Mouse (Mus musculus): ENCODE results near the gene Plekhh3.

Gene Plekhh3

DNA sequence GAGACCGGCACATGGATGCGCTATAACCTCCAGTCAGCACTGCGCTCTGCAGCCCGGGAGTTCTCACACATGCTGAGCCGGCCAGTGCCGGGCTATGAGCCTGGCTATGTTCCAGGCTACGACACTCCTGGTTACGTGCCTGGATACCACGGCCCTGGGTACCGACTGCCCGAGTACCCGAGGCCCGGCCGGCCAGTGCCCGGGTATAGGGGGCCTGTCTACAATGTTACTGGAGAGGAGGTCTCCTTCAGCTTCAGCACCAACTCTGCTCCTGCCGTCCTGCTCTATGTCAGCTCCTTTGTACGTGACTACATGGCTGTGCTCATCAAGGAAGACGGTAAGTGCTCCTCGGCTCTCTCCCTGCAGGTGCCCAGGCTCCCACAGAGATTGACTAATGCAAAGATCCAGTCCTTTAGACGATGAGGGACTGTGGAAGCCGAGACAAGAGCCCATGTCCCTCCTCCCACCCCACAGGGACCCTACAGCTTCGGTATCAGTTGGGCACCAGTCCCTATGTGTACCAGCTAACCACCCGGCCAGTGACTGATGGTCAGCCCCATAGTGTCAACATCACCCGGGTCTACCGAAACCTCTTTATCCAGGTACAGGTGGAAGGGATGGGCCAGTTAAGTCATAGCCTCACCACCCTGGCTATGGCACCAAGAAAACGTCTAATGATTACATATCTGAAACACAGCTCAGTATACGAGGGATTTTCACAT, 15.5 kb upstream of the Plekhh3 start:
- no peak for DNase-seq (ENCODE audit: low spot score in 2 of 2)

DNA sequence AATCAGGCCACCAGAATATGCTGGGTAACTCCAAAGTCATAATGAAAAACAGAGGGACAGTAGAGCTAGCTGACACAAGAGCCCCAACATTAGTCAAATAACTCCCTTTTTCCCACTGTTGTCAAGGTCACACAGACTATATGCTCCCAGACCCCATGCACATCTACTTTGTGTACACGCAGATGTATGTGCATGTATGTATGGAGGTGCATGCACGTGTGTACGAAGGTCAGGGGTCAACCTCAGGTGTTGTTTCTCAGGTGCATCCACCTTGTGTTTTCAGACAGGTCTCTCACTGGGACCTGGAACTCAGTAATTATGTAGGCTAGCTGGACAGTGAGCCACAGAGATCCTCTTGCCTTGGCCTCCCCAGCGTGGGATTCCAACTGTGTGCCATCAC, 14.3 kb upstream of the Plekhh3 start:
- no peak for DNase-seq (ENCODE audit: low spot score in 2 of 2)

DNA sequence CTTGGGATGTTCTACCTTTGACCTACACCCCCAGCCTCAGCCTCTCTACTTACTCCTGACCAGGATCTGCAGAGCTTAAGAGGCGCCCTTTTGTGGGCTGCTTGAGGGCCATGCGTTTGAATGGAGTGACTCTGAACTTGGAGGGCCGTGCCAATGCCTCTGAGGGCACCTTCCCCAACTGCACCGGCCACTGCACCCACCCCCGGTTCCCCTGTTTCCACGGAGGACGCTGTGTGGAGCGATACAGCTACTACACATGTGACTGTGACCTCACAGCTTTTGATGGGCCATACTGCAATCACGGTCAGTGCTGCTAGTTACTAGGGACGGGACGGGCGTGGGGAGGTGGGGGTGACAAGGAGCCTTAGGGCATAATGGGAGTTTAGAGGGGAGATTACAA, 13.8 kb upstream of the Plekhh3 start:
- DNase-seq (ENCODE audit: low spot score in 2 of 2): no peak

- no peak for DNase-seq (ENCODE audit: low spot score in 2 of 2)
Observed at GRCm38 (mm10) chr11:101182771-101183517, 11.8 kb upstream of the Plekhh3 start.

DNA sequence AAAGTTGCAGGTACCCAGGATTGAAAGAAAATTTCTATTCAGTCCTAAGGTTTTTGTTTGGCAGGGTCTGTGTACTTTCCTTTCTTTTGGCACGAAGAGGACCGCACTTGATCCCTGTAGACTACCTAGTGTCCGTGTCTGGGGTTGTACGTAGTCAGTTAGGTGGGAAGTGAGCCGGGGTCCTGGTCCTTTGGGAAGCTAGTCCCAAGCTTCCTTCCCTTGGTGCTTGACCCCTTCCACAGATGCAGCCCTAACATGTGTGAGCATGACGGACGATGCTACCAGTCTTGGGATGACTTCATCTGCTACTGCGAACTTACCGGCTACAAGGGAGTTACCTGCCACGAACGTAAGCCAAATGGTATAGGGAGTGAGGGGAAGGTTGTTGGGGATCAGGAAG, 10.8 kb upstream of the Plekhh3 start:
- DNase-seq (ENCODE audit: low spot score in 2 of 2): no peak

DNA sequence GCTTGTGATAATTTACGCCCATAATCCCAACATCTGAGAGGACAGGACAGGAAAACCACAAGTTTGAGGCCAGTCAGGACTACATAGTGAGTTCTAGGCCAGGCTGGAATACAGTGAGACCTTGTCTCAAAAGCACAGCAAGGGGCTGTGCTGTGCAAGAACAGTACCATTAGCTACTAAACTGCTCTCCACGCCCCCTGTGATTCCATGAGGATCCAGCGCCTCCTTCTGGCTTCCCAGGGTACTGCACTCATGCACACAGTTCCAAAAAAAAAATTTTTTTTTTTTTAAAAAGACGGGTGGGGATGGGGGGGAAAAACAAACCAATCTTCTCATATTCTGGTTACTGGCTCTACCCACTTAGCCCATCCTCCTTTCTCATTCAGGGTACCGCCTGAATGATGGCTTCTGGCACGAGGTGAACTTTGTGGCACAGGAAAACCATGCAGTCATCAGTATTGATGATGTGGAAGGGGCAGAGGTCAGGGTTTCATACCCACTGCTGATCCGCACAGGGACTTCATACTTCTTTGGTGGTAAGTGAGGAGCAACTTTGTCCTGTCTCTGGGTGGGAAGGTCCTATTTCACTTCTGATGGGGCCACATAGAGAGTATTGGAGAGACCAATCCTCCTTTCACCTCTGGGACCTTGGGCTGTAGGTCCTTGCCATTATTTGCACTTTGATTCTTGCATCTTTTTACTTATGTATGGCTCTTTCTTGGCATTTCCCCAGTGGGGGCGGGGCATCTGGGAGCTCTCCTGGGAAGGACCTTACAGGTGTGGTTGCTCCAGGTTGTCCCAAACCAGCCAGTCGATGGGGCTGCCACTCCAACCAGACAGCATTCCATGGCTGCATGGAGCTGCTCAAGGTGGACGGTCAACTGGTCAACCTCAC, 9.9 kb upstream of the Plekhh3 start:
- peak in 1 of 2 experiments; percentile 82 for DNase-seq (ENCODE audit: low spot score in 2 of 2)

DNA sequence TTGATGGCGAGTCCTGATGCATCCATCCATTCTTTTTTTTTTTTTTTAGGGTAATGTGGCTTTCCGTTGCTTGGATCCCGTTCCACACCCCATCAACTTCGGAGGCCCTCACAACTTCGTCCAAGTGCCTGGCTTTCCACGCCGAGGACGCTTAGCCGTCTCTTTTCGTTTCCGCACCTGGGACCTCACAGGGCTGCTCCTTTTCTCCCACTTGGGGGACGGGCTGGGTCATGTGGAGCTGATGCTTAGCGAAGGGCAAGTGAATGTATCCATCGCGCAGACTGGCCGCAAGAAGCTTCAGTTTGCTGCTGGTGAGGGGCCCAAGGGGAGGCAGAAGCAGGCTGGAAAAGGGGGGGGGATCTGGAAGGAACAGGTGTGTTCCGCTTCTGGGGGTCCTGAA, 9.1 kb upstream of the Plekhh3 start:
- no peak for DNase-seq (ENCODE audit: low spot score in 2 of 2)

DNA sequence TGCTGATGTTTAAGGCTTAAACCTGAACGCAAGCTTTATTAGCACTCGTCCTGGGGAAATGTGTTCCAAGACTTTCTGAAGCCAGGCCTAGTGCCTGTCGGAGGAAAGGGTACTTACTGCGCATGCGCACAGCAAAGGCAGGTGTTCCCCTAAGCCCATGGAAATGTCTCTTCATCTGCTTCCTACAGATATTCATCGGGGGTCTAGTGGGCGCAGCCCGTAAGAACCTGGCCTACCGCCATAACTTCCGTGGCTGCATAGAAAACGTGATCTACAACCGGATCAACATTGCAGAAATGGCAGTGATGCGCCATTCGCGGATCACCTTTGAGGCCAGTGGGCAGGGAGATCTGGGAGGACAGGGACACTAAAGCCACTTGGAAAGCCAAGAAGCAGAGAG, 8.2 kb upstream of the Plekhh3 start:
- no peak for DNase-seq (ENCODE audit: low spot score in 2 of 2)

DNA sequence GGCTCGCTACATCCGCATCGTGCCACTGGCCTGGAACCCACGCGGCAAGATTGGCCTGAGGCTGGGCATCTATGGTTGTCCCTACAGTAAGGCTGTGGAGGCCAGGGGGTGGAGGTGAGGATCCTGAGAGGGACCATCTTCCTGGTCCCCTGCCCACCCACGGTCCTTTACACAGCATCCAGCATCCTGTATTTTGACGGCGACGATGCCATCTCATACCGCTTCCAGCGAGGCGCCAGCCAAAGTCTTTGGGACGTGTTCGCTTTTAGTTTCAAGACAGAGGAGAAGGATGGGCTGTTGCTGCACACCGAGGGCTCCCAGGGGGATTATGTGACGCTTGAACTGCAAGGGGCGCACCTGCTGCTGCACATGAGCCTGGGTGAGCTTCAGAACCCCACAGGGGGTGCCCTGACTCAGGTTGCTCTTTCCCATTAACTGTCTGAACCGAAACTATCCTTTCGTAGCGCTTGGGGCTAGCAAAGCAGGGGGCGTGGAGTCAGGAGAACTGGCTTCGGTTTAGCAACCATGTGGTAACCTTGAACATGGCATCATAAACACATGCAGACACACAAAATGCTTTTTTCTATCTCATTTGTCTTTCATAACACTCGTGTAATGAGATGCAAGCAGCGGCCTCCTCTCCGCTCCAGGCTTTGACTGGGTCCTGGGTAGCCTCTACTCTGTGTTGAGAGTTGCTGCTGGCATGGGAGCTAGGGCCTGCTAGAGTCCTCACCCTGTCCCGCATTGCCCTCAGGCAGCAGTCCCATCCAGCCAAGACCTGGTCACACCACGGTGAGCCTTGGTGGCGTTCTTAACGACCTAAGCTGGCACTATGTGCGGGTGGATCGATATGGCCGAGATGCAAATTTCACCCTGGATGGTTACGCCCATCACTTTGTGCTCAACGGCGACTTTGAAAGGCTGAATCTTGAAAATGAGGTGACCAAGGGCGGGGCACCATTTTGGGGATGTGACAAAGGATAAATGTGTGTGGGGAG, 7.2 kb upstream of the Plekhh3 start:
- no peak for DNase-seq (ENCODE audit: low spot score in 2 of 2)

DNA sequence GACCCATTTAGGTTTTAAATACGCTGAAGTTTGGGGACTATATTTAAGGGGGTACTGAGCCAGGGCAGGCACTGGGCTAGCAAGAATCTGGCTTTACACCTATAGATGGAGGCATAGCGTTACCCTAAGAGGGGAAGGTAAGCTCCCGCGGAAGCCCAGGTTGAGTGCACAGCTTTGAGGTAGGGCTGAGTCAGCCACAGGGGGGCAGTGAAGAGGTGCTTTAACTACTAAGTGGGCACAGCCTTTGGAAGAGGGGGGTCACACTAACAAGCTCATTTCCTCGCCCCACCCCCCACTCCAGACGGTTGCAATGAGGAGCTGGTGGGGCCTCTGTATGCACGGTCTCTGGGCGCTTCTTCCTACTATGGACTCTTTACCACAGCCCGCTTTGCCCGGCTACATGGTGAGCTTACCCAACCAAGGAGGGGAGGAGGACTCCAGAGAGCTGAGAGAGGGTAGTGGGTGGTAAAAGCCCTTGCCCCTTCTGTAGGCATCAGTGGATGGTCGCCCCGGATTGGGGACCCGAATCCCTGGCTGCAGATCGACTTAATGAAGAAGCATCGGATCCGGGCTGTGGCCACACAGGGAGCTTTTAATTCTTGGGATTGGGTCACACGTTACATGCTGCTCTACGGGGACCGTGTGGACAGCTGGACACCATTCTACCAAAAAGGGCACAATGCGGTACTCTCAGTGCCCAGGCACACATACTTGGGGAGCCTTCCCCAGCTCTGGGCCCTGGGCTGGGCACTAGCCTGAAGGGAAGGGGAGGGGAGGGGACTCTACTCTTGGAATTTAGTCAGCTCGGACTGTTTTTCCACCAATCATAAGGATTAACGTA, 6.0 kb upstream of the Plekhh3 start:
- DNase-seq (ENCODE audit: low spot score in 2 of 2): no peak

DNA sequence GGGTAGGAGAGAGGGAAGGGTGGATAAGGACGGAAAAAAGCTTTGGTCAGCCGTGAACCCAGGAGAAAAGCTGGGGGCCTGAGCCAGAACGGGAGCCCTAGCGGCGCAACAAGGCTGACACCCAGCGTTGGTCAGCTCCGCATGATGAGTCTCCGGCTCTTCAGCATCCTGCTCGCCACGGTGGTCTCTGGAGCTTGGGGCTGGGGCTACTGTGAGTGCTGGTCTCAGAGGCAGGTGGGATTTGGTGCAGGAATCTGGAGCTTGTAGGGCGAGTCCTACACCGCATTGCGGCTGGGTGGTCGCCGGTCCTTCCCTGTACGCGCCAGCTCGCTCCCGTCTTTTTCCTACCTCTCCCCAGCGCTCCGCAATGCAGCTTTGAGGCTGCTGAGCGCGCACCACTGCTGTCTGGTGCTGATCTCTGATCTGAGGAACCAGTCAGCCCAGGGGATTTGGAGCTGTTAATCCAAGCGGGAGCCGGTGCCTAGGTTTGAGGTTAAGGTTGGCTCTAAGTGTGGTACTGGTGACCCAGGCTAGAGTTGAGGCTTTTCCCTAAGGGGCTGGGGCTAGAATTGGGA, 5.1 kb upstream of the Plekhh3 start:
- DNase-seq (ENCODE audit: low spot score in 2 of 2): no peak

GRCm38 (mm10) chr11:101175636-101176116, 4.5 kb upstream of the Plekhh3 start:
- DNase-seq (ENCODE audit: low spot score in 2 of 2): no peak

DNA sequence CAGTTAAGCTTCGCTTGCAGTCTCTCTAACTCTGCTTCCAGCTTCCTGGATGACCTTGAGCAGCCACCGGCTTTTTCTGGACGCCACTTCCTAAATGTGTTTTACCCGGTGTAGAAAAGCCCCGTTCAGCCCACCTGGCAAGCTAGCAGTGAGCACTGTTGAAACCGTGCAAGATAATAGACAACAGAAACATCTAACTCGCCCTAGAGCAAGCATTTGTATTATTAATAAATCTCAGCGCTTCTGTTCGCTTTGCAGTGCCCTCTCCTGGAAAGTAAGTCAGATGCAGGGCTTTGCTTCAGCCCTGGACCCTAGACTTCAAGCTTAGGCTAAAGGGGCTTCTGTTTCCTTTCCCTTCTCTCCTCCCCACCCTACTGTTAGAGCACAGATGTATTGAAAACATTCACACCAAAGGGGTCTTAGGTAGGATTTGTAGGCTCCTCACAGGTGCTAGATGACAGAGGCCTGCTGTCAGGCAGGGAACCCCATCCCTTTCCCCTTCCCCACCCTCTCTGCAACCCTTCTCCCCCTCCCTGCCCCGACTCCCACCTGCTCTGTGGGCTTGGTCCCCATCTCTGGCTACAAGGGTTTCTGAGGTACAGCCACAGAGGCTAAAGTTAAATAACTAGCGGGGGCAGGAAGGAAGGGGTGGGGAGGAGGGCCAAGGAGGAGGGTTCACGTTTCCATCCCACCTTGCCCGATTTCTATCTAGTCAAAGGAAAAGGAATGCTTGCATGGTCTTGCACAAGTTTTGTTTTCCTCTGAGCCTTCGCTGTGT, 3.9 kb upstream of the Plekhh3 start, which contains the start of gene Ccr10:
Gene Ccr10 (minus strand): TSS at position 593 of the 778 bp plus-strand sequence.
- DNase-seq (ENCODE audit: low spot score in 2 of 2): no peak

DNA sequence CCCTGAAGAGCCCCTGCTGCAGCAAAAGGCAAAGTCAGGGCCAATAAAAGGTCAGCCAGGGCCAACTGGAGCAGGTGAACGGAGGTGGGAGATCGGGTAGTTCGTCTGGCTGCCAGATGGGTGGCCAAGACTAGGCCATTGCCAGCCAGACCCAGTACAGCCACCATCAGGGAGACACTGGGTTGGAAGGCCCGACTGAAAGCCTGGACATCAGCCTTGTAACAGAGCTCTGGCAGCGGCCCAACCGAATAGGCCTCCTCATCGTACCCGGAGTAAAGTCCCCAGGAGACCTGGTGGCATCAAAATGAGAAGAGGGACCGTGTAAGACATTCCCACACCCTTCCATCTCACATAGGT, 3.2 kb upstream of the Plekhh3 start:
- DNase-seq (ENCODE audit: low spot score in 2 of 2): no peak

DNA sequence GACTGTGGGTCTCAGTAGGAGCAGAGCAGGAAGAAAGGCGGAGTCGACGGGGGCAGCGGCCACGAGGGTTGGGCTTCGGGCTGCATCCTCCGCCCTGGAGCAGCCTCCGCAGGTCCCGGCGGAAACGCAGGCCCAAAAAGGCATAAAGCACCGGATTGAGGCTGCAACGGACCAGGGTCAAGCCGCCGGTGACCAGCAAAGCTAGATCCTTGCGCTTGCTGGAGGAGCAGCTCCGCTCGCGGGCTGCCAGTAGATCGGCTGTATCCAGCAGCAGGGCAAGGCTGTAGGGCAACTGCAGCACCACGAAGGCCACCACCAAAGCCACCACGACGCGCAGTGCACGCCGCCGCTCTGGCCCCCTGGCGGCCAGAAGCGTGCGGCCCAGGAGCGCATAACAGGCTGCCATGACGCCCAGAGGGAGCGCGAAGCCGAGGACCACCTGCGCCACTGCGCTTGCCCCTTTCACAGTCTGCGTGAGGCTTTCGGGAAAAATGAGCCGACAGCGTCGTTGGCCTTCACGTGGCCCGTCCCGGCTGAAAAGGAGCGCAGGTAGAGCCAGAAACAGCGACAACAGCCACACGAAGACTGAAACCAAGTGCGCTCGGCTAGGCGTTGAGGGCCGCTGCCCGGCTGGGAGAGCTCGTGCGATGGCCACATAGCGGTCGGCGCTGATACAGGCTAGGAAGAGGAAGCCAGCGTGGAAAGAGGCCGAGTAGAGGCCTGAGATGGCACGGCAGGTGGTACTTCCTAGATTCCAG, 2.7 kb upstream of the Plekhh3 start:
- peak in 1 of 2 experiments; percentile 80 for DNase-seq (ENCODE audit: low spot score in 2 of 2)

DNA sequence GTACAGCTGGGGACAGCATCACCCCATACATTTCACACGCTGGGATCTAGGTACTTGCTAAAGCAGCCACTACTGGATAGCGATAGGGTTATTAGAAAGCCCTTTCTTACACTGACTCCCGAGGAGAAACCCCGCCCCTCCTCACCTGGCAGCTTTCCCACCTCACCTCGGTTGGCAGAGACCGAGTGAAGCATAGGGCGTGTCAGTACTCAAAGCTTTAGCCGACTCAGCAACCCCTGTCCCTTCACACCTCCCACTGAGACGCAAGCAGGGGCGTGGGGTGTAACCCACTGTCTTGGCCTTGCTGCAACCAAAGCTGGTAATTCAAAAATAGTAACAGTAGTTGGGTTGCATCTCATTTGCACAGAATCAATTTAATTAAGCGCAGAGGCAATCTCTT, 2.0 kb upstream of the Plekhh3 start:
- DNase-seq (ENCODE audit: low spot score in 2 of 2): no peak

DNA sequence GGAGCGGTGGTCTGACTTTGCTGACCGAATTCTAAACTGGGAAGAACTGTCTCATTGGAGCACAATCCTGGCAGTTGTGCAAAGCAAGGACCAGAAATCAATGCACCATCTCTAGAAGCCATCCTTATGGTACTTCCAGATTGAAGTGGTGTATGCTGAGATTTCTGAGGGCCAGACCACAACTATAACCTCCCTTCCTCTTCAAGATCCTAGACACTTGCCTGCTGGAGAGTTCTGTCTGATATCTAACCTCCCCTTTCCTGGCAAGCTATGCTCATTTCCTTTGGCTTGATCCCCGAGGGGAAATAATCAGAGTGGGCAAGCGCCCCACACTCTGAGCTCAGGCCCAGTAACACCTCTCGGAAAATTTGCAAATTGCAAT, 1.3 kb upstream of the Plekhh3 start:
- DNase-seq (ENCODE audit: low spot score in 2 of 2): no peak

Measured in urinary bladder, postnatal 4 days (tissue).